Mouse (Mus musculus) thymus, adult 2 months (tissue): ENCODE data around the gene Ulk3.

Source experiments
- CTCF ChIP-seq: fragments of 200-500 bp; IDR thresholded peaks from 2 replicates; pipeline ENCODE4 v1.5.1; 2012; ENCODE audit warnings: mild to moderate bottlenecking, control low read depth, low read length, moderate library complexity, borderline replicate concordance; ENCODE audit not compliant: control insufficient read depth, poor library complexity, insufficient read depth; ENCODE audit errors: extremely low read depth
- POLR2A ChIP-seq: fragments of 200-500 bp; IDR thresholded peaks from 2 replicates; pipeline ENCODE4 v1.6.1; 2012; ENCODE audit warnings: mild to moderate bottlenecking, low read length, control low read depth, moderate library complexity; ENCODE audit not compliant: control insufficient read depth, poor library complexity, insufficient read depth; ENCODE audit errors: extremely low read depth

- TF ChIP-seq CTCF = no peak
- no peak for TF ChIP-seq POLR2A
These were observed 42.0 kb upstream of the Ulk3 start for GRCm38 (mm10) chr9:57547287-57547686.
